Mouse (Mus musculus): ENCODE data around the gene Stk32c.

DNA sequence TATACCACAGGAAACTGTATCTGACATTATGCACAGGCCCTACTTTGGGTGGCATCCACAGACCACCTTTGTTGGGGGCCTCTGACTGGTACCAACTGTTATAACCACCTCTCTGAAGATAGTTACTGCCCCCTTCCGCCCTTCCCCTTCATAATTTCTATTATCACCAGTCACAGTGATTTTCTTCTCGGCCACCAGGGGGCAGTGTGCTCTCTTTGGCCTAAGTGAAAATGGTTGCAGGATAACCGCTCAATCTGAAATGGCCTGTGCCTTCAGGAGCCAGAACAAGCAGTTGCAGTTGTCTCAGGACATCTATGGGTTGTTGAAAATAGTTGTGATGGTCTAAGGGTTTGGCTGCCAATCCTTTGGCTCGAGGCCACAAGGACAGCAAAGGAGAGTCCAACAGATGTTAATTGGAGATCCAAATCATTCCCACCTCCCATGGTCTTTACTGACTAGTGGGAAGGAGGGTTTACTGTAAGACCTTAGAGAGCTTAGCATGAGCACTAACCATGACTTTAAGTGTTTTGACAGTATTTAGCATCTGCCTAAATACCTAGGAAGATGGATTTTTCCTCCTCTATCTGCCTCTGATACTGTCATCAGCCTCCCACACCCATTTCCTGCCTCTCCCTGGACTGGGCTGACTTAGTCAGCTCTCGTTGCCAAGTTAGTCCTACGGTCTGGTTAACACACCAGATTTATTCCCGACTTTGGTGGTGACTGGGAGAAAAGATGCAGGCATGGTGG lies 4.9 kb downstream of the Stk32c start:
- TF ChIP-seq EP300 (IDR thresholded peaks at IDR 0.05; ENCODE audit: low read depth) (no peak), CTCF (IDR thresholded peaks at IDR 0.05; ENCODE audit: low read depth) (peak; percentile 93)
